Mouse (Mus musculus) ES-Bruce4 (cell line): ENCODE results near the gene Myo1f.

ENCODE experiments used
- CTCF ChIP-seq: IDR thresholded peaks from one replicate; pipeline ENCODE4 v1.8.1; 2011; ENCODE audit warnings: low read depth, low read length
- POLR2A ChIP-seq: IDR thresholded peaks from one replicate; pipeline ENCODE4 v1.8.1; 2011; ENCODE audit warnings: low read length; ENCODE audit not compliant: insufficient read depth

GRCm38 (mm10) chr17:33629487-33630125 is 74.1 kb downstream of the Myo1f start:
- TF ChIP-seq POLR2A (no peak), CTCF (no peak)
